Mouse (Mus musculus): Measurements from ENCODE around the gene Ripor1.

DNA sequence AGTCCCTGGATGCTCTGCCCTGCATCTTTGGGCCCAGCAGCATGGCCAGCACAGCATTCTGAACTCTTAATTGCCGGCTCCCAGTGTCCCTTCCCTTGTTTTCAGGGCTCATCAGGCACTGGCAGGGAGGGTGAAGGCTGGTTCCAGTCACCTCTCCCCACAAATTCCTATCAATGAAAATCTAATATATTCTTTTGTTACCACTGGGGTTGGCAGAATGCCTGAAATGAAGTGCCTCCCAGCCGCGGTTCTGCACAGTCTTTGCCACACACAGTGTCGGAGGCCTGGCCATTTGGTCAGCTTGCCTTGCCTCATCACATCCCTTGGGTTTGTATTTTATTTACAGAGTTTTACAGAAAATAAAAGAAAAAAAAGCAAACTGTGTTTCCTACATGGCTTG lies 16.8 kb downstream of the Ripor1 start:
- TF ChIP-seq CTCF (IDR thresholded peaks at IDR 0.05; ENCODE audit: borderline replicate concordance, control insufficient read depth, extremely low read depth, insufficient read depth, low read length, poor library complexity) = no peak
- no peak for TF ChIP-seq POLR2A (IDR thresholded peaks at IDR 0.05; ENCODE audit: control insufficient read depth, extremely low read depth, insufficient read depth, low read length, poor library complexity)
